Mouse (Mus musculus): ENCODE results near the gene Mfn1.

The Mfn1 gene

DNA sequence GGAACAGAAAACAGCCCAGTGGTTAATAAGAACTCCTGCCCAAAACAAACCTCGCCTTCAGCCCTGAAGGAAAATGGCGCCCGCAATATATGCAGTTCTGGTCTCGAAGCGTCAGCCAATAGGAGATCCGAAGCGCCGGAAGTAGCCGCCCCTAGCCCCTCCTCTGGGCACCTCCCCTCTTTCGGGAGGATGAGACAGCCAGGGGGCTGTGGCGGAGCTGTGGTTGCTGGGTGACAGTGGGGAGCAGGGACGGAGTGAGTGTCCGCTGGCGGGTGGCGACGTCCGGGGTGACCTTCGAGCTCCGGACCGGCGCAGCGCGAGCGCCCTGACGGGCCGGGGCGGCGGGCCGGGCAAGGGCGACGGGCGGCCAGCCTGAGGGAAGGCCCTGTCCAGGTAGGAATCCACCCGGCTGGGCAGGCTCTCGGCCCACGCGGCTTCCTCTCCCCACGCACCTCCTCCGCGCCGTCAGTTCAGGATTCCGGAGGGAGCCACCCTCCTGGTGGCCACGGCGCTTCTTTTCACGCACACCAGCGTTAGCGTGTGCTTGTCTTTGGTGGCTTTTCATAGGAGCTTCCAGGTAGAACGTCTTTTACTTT lies at the start of gene Mfn1:
TSS of gene Mfn1 (plus strand) at position 163 of the 596 bp plus-strand sequence.
- under 1% methylated on average over 47 of the region's 47 CpGs for WGBS

DNA sequence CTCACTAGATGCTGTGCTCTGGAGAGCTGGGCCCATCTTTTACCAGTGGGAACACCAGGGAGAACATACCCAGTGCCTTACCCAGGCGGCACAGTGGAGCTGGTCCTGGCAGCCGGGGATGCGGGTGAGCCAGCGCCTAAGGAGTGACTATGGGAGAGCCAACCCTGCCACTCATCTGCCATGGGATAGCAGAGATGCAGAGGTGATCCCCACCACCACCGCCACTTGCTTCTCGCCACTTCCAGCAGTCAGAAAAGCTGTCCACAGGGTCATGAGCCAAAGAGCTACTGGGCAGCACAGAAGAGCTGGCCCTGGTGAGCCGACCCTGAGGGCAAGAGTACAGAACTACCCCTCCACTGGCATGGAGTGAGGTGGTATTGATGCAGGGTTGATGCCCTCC lies 49.3 kb upstream of the Mfn1 start:
- 94% methylated on average over 7 of the region's 7 CpGs for WGBS

DNA sequence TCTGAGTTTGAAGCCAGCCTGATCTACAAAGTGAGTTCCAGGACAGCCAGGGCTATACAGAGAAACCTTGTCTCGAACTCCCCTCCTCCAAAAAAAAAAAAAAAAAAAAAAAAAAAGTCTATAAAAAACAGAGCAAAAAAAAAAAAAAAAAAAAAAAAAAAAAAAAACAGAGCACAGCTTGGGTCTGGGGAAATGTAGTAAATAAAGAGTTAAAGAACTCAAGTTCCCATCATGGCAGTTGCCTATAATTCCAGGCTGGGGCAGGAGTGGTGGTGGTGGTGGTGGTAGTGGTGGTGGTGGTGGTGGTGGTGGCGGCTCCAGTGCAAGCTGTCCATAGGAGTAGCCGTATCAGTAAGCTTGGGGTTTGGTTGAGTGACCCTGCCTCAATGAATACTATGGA lies 46.2 kb upstream of the Mfn1 start:
- WGBS: 86% methylated on average over 3 of the region's 3 CpGs

GRCm38 (mm10) chr3:32486543-32486942 lies 42.7 kb upstream of the Mfn1 start:
- 68% methylated on average over 4 of the region's 4 CpGs for WGBS

GRCm38 (mm10) chr3:32488172-32488571 lies 41.1 kb upstream of the Mfn1 start:
- 89% methylated on average over 6 of the region's 6 CpGs for WGBS

DNA sequence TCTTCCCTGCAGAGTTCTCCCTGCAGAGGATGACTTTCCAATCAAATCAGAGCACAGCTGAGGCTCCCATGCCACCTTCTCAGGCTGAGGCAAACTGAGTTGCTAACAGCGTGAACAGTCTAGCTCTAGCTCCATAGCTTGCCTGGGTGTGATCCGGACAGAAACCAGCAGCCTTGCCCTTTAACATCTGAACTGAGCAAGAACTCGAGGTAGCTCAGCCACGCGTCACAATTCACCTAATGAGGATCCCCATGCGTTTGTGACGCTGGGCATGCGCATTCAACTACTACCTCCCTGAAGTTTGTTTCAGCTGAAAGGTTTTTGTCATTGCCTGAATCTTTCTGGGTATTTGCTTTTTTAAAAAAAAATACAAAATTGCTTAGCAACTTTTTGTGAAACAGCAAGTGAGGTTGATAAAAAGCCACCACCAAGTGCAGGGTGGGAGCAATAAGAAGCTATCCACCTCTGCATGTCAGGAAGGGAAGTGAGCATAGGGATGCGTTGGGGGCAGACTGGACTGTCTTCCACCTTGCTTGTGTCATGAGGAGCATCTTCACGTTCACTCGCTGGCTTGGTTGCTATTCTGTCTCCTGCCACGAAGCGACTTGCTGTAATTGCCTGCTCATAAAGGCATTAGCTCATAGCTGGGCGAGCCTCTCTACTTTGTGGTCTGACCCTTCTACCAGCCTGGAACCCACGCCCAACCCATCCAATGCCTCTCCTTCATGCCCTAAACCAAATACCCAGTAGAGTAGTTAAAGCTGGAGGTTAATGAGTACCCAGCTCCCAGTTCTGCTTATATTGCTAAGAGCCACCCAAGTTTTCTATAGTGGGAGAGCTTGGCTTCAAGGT lies 39.0 kb upstream of the Mfn1 start:
- WGBS: 85% methylated on average over 15 of the region's 15 CpGs

GRCm38 (mm10) chr3:32492097-32493090 lies 36.9 kb upstream of the Mfn1 start, which contains the start of gene Kcnmb3:
TSS of gene Kcnmb3 (minus strand) at chr3:32492231.
- 82% methylated on average over 11 of the region's 11 CpGs for WGBS

GRCm38 (mm10) chr3:32494387-32495087 lies 34.7 kb upstream of the Mfn1 start:
- WGBS: 93% methylated on average over 8 of the region's 8 CpGs

DNA sequence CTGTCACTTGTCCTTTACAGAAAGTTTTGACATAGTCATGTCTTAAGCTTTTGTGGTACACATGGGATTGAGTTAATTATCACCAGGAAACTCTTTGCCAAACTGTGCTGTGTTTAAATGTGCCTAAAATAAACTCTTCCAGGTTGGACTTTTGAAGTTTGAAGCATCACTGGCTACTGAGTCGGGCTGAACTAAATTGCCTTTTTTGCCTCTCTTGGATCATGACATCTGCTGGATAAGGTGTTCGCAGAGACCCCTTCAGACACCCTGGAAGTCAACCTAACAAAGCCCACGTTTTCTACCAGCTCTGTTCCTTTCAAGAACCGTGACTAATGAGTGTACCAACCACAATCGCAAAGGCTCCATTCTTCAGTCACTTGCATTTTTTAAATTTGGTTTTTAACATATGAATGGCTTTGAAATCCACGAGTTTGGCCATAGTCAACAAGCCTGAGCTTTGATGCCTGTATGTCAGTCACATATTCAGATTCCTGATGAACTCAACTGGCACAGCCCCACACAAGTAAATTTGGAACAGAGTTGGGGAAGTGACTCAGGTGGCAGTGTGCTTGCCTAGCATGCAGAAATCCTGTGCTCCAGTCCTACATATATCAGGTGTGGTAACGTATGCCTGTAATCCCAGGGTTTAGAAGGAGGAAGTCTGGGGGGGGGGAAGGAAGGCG lies 34.0 kb upstream of the Mfn1 start:
- WGBS: 53% methylated on average over 8 of the region's 8 CpGs

GRCm38 (mm10) chr3:32495856-32496710 lies 33.2 kb upstream of the Mfn1 start:
- WGBS: 48% methylated on average over 8 of the region's 8 CpGs

DNA sequence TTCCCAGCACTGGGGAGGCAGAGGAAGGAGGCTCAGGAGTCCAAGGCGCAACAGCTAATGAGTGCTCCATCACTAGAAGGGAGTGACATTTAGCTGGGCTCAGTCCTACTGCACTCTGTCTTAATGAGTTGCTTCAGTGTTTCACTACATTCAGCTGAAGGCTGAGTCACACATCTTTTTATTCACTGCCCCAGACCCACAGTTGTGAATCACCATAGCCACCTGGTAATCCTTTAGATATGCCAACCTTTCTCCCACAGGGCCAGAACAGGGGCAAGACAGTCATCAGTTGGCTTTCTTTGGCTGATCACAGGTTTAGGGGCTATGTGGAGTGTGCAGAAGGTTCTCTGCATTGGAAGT lies 32.6 kb upstream of the Mfn1 start:
- WGBS: 91% methylated on average over 1 of the region's 1 CpGs

- WGBS: 94% methylated on average over 2 of the region's 2 CpGs
Observed at GRCm38 (mm10) chr3:32500346-32500745, 28.9 kb upstream of the Mfn1 start.

DNA sequence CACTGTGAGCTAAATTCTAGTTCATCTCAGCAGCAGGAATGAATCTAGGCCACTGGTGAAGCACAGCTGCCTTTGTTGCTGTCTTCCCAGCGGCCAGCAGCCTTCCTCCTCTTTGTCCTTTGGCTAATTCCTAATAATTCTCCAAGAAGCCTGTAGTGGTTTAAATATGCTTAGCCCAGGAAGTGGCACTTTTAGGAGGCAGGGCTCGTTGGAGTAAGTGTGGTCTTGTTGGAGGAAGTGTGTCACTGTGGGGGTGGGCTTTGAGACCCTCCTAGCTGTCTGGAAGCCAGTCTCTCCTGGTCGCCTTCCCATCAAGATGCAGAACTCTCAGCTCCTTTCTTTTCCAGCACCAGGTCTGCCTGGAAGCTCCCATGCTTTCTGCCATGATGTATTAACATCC lies 23.4 kb upstream of the Mfn1 start:
- 78% methylated on average over 3 of the region's 3 CpGs for WGBS

- WGBS: 75% methylated on average over 11 of the region's 11 CpGs
Observed at GRCm38 (mm10) chr3:32506366-32507225, 22.7 kb upstream of the Mfn1 start.

- WGBS: under 1% methylated on average over 17 of the region's 17 CpGs
Observed at GRCm38 (mm10) chr3:32508666-32509324, 20.5 kb upstream of the Mfn1 start.

DNA sequence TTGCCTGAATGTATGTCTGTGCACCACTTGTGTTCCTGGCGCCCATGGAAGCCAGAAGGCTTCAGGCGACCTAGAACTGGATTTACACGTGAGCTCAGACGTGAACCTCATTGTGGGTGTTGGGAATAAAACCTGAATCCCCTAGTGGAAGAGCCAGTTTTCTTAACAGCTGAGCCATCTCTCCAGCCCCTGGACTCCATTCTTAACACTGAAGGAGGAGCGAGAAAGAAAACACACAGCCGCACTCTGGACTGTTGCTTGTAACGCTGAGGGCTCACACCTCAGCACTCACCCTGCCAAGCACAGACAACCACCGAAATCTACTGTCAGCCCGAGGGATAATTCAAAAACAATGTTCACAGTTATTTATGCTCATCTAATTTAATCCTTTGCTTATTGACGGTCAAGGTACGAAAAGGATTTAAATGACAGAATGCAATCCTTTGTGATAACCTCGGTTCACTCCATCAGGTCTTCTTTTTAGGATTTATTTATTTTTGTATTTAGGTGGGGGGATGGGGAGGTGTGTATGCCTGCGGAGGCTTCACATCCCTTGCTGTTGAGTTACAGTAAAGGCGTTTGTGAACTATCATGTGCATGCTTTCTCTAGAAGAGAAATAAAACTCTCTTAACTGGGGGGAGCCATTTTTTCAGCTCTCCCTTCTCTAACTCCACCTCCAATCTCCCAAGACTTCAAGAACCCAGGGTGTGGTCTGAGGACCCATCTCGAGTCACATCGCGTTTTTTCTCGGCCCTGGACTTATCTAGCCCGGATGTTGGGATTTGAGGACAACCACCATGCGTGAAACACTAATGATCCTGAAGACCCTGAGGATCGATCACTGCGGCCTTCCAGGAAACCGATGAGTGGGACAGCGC lies 19.5 kb upstream of the Mfn1 start, which contains the start of gene Zfp639:
TSS of gene Zfp639 (plus strand) at position 764 of the 879 bp plus-strand sequence.
- WGBS: 9% methylated on average over 24 of the region's 24 CpGs
